Mouse (Mus musculus): ENCODE data around the gene Tbkbp1. TPM values are rescaled to one million over a fixed set of nuclear protein-coding genes. Genes with fewer than 3 reads are reported as not detected.
A peak's percentile ranks its signal among the peaks of the same experiment; 100 is the strongest.
"Not testable (repeated sequence)": the region's sequence is repeated elsewhere in the genome, so short reads cannot be mapped to it uniquely, and the experiment has no call there.

The Tbkbp1 gene
- polyA plus RNA-seq, 1 experiment, result 10.4 TPM

- Histone ChIP-seq H3K27ac (ENCODE audit: insufficient read depth, low read depth, low read length) (no peak overlapping the region), H3K36me3 (ENCODE audit: control insufficient read depth, insufficient read depth, low read length) (no peaks in the 10 kb centered on the region), H3K27me3 (replicated peaks; ENCODE audit: control insufficient read depth, insufficient read depth, low read length) (no peaks in the 10 kb centered on the region), H3K4me3 (ENCODE audit: insufficient read depth, low read depth, low read length) (no peak overlapping the region), H3K4me1 (ENCODE audit: control insufficient read depth, insufficient read depth, low read length) (no peaks in the 10 kb centered on the region)
- WGBS, result 88% methylated on average over 6 of the region's 6 CpGs
- no peak for DNase-seq
- TF ChIP-seq POLR2A (IDR thresholded peaks at IDR 0.05; ENCODE audit: low read depth, low read length), result no peak
- TF ChIP-seq CTCF (conservative IDR thresholded peaks at IDR 0.05; ENCODE audit: insufficient read depth, insufficient read length, low read depth, low read length), result no peak
These were observed 39.7 kb upstream of the Tbkbp1 start for GRCm38 (mm10) chr11:97190992-97191391.

- WGBS, result 86% methylated on average over 6 of the region's 6 CpGs
These were observed 38.4 kb upstream of the Tbkbp1 start for GRCm38 (mm10) chr11:97189645-97190044.

GRCm38 (mm10) chr11:97189231-97189630 lies 37.9 kb upstream of the Tbkbp1 start:
- Histone ChIP-seq H3K27me3 (replicated peaks; ENCODE audit: control insufficient read depth, insufficient read depth, low read length) (no peaks in the 10 kb centered on the region), H3K27ac (ENCODE audit: insufficient read depth, low read depth, low read length) (no peak overlapping the region), H3K4me1 (ENCODE audit: control insufficient read depth, insufficient read depth, low read length) (no peaks in the 10 kb centered on the region), H3K36me3 (ENCODE audit: control insufficient read depth, insufficient read depth, low read length) (no peaks in the 10 kb centered on the region), H3K4me3 (ENCODE audit: insufficient read depth, low read depth, low read length) (no peak overlapping the region)
- TF ChIP-seq POLR2A (IDR thresholded peaks at IDR 0.05; ENCODE audit: low read depth, low read length), result no peak
- TF ChIP-seq CTCF (conservative IDR thresholded peaks at IDR 0.05; ENCODE audit: insufficient read depth, insufficient read length, low read depth, low read length), result no peak
- DNase-seq, result no peak
- WGBS, result 38% methylated on average over 3 of the region's 3 CpGs

More at GRCm38 (mm10) chr11:97189645-97190044, 38.4 kb upstream of the Tbkbp1 start:
- H3K27me3 ChIP-seq (replicated peaks; ENCODE audit: control insufficient read depth, insufficient read depth, low read length); H3K36me3 ChIP-seq (ENCODE audit: control insufficient read depth, insufficient read depth, low read length); H3K4me3 ChIP-seq (ENCODE audit: insufficient read depth, low read depth, low read length); H3K27ac ChIP-seq (ENCODE audit: insufficient read depth, low read depth, low read length); H3K4me1 ChIP-seq (ENCODE audit: control insufficient read depth, insufficient read depth, low read length); DNase-seq: not testable (repeated sequence)

DNA sequence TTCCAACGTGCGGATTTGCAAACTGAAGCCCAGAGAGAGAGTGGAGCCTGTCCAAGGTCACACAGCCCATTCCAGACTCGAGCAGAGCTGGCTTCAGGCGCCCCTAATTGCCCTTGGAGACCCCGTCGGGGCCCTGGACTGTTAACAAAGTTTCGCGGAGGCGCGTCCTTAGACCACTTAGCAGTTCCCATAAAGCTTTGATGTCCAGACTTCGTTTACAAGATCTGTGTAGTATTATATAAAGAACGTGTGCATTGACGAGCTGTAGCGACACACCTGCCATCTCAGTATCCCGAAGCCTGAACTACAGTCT lies 37.3 kb upstream of the Tbkbp1 start:
- Histone ChIP-seq H3K4me3 (ENCODE audit: insufficient read depth, low read depth, low read length) (peak overlapping the region; percentile 51), H3K36me3 (ENCODE audit: control insufficient read depth, insufficient read depth, low read length) (no peaks in the 10 kb centered on the region), H3K27me3 (replicated peaks; ENCODE audit: control insufficient read depth, insufficient read depth, low read length) (no peaks in the 10 kb centered on the region), H3K4me1 (ENCODE audit: control insufficient read depth, insufficient read depth, low read length) (no peaks in the 10 kb centered on the region), H3K27ac (ENCODE audit: insufficient read depth, low read depth, low read length) (peak overlapping the region; percentile 82)
- WGBS, result under 1% methylated on average over 15 of the region's 15 CpGs
- TF ChIP-seq CTCF (conservative IDR thresholded peaks at IDR 0.05; ENCODE audit: insufficient read depth, insufficient read length, low read depth, low read length) (no peak), POLR2A (IDR thresholded peaks at IDR 0.05; ENCODE audit: low read depth, low read length) (no peak)
- no peak for DNase-seq

DNA sequence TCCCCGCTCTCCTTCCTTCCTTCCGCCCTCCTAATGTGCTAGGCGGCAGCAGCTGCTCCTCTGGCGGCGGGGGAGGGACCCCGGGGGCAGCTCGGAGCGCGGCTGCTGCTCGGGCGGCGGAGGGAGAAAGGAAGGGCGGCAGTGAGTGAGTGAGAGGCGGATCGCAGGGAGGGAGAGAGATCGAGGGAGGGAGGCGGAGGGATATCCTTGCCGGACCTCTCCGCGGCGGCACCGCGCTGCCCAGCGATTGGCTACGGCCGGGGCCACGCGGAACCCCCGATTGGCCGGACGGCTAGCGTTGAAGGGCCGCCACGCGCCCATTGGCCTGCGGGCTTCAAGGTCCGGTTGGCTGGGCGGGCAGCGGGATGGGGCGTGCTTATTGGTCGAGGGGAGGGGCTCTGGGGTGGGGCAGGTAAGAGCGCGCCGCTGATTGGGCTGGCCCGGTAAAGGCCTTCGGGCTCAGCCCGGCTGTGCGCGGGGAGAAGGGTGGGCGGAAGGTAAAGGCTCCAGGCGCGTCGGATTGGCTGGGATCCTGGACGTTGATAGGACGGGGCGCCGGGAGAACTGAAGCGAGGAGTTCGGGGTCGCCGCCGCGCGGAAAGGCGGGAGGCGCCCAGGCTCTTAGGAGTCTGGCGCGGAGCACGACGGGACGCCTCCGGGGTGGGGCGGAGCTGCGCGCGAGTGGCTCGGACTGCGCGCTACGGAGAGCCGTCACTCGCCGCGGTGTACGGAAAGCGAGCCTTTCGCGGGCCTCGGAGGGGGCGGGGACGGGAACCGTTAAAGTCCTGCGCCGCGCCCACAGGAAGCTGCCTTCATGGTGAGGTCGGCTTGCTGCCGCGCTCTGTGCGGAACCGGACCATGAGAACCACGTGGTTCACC lies 36.7 kb upstream of the Tbkbp1 start, which contains the start of gene Kpnb1:
Gene Kpnb1 (minus strand): TSS at position 118 of the 879 bp plus-strand sequence.
- Histone ChIP-seq H3K4me3 (ENCODE audit: insufficient read depth, low read depth, low read length) (peak within 1 kb of the TSS; percentile 87), H3K27me3 (replicated peaks; ENCODE audit: control insufficient read depth, insufficient read depth, low read length) (no peaks in the 10 kb centered on the region), H3K36me3 (ENCODE audit: control insufficient read depth, insufficient read depth, low read length) (peaks cover 3% of the 10 kb centered on the region; the same call in 1 of the 2 replicates), H3K4me1 (ENCODE audit: control insufficient read depth, insufficient read depth, low read length) (no peaks in the 10 kb centered on the region), H3K27ac (ENCODE audit: insufficient read depth, low read depth, low read length) (peak within 1 kb of the TSS; percentile 82)
- TF ChIP-seq POLR2A (IDR thresholded peaks at IDR 0.05; ENCODE audit: low read depth, low read length) (peak; percentile 63), CTCF (conservative IDR thresholded peaks at IDR 0.05; ENCODE audit: insufficient read depth, insufficient read length, low read depth, low read length) (no peak)
- DNase-seq, result peak; percentile 99
- WGBS, result under 1% methylated on average over 101 of the region's 101 CpGs

- under 1% methylated on average over 70 of the region's 74 CpGs for WGBS
- Histone ChIP-seq H3K36me3 (ENCODE audit: control insufficient read depth, insufficient read depth, low read length) (peaks cover 3% of the 10 kb centered on the region; the same call in 1 of the 2 replicates), H3K27me3 (replicated peaks; ENCODE audit: control insufficient read depth, insufficient read depth, low read length) (no peaks in the 10 kb centered on the region), H3K4me1 (ENCODE audit: control insufficient read depth, insufficient read depth, low read length) (peaks cover 4% of the 10 kb centered on the region; the same call in 1 of the 2 replicates), H3K27ac (ENCODE audit: insufficient read depth, low read depth, low read length) (peak overlapping the region; percentile 55), H3K4me3 (ENCODE audit: insufficient read depth, low read depth, low read length) (peak overlapping the region; percentile 87)
- TF ChIP-seq CTCF (conservative IDR thresholded peaks at IDR 0.05; ENCODE audit: insufficient read depth, insufficient read length, low read depth, low read length), result no peak
- no peak for TF ChIP-seq POLR2A (IDR thresholded peaks at IDR 0.05; ENCODE audit: low read depth, low read length)
- DNase-seq, result peak; percentile 98
These were observed 35.9 kb upstream of the Tbkbp1 start for GRCm38 (mm10) chr11:97186947-97187763.
